Mouse (Mus musculus) cortical plate, adult 2 months (tissue): Measurements from ENCODE around the gene Epha6. TPM values are rescaled to one million over a fixed set of nuclear protein-coding genes. Genes with fewer than 3 reads are reported as not detected.
A peak's percentile ranks its signal among the peaks of the same experiment; 100 is the strongest.

Experiments
- H3K27ac ChIP-seq: fragments of 200-500 bp; 2 replicates; pipeline ENCODE4 v1.5.1; 2012; ENCODE audit warnings: low read length, control low read depth, inconsistent platforms; ENCODE audit not compliant: insufficient read depth
- H3K4me1 ChIP-seq: fragments of 200-500 bp; 2 replicates; pipeline ENCODE4 v1.6.1; 2011; ENCODE audit warnings: low read length; ENCODE audit not compliant: control insufficient read depth, insufficient read depth
- H3K4me3 ChIP-seq: fragments of 200-500 bp; 2 replicates; pipeline ENCODE4 v1.5.1; 2011; ENCODE audit warnings: mild to moderate bottlenecking, low read length, control low read depth; ENCODE audit not compliant: insufficient read depth
- CTCF ChIP-seq: fragments of 200-500 bp; IDR thresholded peaks from 2 replicates; pipeline ENCODE4 v1.5.1; 2011; ENCODE audit warnings: mild to moderate bottlenecking, control low read depth, low read length; ENCODE audit not compliant: insufficient read depth; ENCODE audit errors: extremely low read depth
- POLR2A ChIP-seq: fragments of 200-500 bp; IDR thresholded peaks from 2 replicates; pipeline ENCODE4 v1.6.1; 2011; ENCODE audit warnings: mild to moderate bottlenecking, low read length, control low read depth; ENCODE audit not compliant: insufficient read depth; ENCODE audit errors: extremely low read depth
- polyA plus RNA-seq: library from polyadenylated mRNA; depleted of rRNA; stranded (reverse); fragments of >200 nt; gene quantifications from 2 replicates; pipeline ENCODE4 v1.2.3, GENCODE M21; 2012

The Epha6 gene
- polyA plus RNA-seq, 1 experiment, result 8.5 TPM

- Histone ChIP-seq H3K27ac (no peak overlapping the region), H3K4me1 (no peaks in the 10 kb centered on the region), H3K4me3 (no peak overlapping the region)
- TF ChIP-seq POLR2A (no peak), CTCF (no peak)
Observed at GRCm38 (mm10) chr16:60175580-60175979, 429.8 kb downstream of the Epha6 start.

GRCm38 (mm10) chr16:60152439-60152838 lies 452.9 kb downstream of the Epha6 start:
- no peak for TF ChIP-seq POLR2A
- H3K4me1 ChIP-seq, result no peaks in the 10 kb centered on the region
- H3K27ac ChIP-seq, result no peak overlapping the region
- no peak overlapping the region for H3K4me3 ChIP-seq

GRCm38 (mm10) chr16:60144370-60144769 lies 461.0 kb downstream of the Epha6 start:
- Histone ChIP-seq H3K27ac (no peak overlapping the region), H3K4me1 (no peaks in the 10 kb centered on the region), H3K4me3 (no peak overlapping the region)
- TF ChIP-seq CTCF (no peak), POLR2A (no peak)

- H3K4me1 ChIP-seq, result no peaks in the 10 kb centered on the region
- no peak for TF ChIP-seq POLR2A
- no peak for TF ChIP-seq CTCF
- no peak overlapping the region for H3K4me3 ChIP-seq
- H3K27ac ChIP-seq, result no peak overlapping the region
Observed at GRCm38 (mm10) chr16:60121435-60121834, 483.9 kb downstream of the Epha6 start.

GRCm38 (mm10) chr16:60102210-60102609 lies 503.1 kb downstream of the Epha6 start:
- Histone ChIP-seq H3K27ac (no peak overlapping the region), H3K4me1 (no peaks in the 10 kb centered on the region), H3K4me3 (no peak overlapping the region)
- TF ChIP-seq CTCF (no peak), POLR2A (no peak)

- Histone ChIP-seq H3K4me3 (no peak overlapping the region), H3K4me1 (no peaks in the 10 kb centered on the region)
- TF ChIP-seq CTCF, result no peak
- TF ChIP-seq POLR2A, result no peak
Observed at GRCm38 (mm10) chr16:60095333-60095732, 510.0 kb downstream of the Epha6 start.

GRCm38 (mm10) chr16:60086976-60087375 lies 518.4 kb downstream of the Epha6 start:
- Histone ChIP-seq H3K27ac (no peak overlapping the region), H3K4me3 (no peak overlapping the region), H3K4me1 (no peaks in the 10 kb centered on the region)
- no peak for TF ChIP-seq CTCF
- TF ChIP-seq POLR2A, result no peak

More at GRCm38 (mm10) chr16:60095333-60095732, 510.0 kb downstream of the Epha6 start:
- H3K27ac ChIP-seq, result no peak overlapping the region

GRCm38 (mm10) chr16:60070457-60071112 lies 534.7 kb downstream of the Epha6 start:
- Histone ChIP-seq H3K4me1 (no peaks in the 10 kb centered on the region), H3K4me3 (0 out of 2 replicates have a peak overlapping the region, but pooled peaks have one; percentile 6), H3K27ac (no peak overlapping the region)
- no peak for TF ChIP-seq CTCF
- no peak for TF ChIP-seq POLR2A

- Histone ChIP-seq H3K27ac (no peak overlapping the region), H3K4me1 (no peaks in the 10 kb centered on the region), H3K4me3 (no peak overlapping the region)
- no peak for TF ChIP-seq POLR2A
Observed at GRCm38 (mm10) chr16:60043809-60044208, 561.5 kb downstream of the Epha6 start.

GRCm38 (mm10) chr16:60028381-60028780 lies 577.0 kb downstream of the Epha6 start:
- Histone ChIP-seq H3K4me1 (no peaks in the 10 kb centered on the region), H3K27ac (no peak overlapping the region), H3K4me3 (no peak overlapping the region)
- TF ChIP-seq CTCF (no peak), POLR2A (no peak)

- Histone ChIP-seq H3K4me3 (no peak overlapping the region), H3K27ac (no peak overlapping the region), H3K4me1 (no peaks in the 10 kb centered on the region)
- no peak for TF ChIP-seq POLR2A
- no peak for TF ChIP-seq CTCF
Observed at GRCm38 (mm10) chr16:60006857-60007568, 598.3 kb downstream of the Epha6 start.
